Mouse (Mus musculus) heart, embryonic 15.5 days (tissue): Measurements from ENCODE around the gene Synj1. TPM values are rescaled to one million over a fixed set of nuclear protein-coding genes. Genes with fewer than 3 reads are reported as not detected.

Source experiments
- ATAC-seq: fragments of 200-750 bp; cut with Nextera tagmentation; replicated peaks from 2 replicates; pipeline ENCODE4 v1.8.0; 2017; ENCODE audit warnings: low read depth, moderate TSS enrichment; ENCODE audit not compliant: insufficient number of reproducible peaks, insufficient read depth, low FRiP score
- H3K27ac ChIP-seq: fragments of 300-500 bp; sonication (generic); 2 replicates; pipeline ENCODE4 v1.5.1; 2015; ENCODE audit warnings: mild to moderate bottlenecking, inconsistent platforms
- H3K27me3 ChIP-seq: fragments of 300-500 bp; sonication (generic); 2 replicates; pipeline ENCODE4 v1.6.1; 2015; ENCODE audit warnings: inconsistent platforms
- H3K36me3 ChIP-seq: fragments of 300-500 bp; sonication (generic); 2 replicates; pipeline ENCODE4 v1.6.1; 2015; ENCODE audit warnings: mild to moderate bottlenecking, inconsistent platforms
- H3K4me1 ChIP-seq: fragments of 300-500 bp; sonication (generic); replicated peaks from 2 replicates; pipeline ENCODE4 v1.6.1; 2015; ENCODE audit warnings: inconsistent platforms
- H3K4me2 ChIP-seq: fragments of 300-500 bp; sonication (generic); 2 replicates; pipeline ENCODE4 v1.6.1; 2015; ENCODE audit warnings: inconsistent platforms, mild to moderate bottlenecking, moderate library complexity
- H3K4me3 ChIP-seq: fragments of 300-500 bp; sonication (generic); 2 replicates; pipeline ENCODE4 v1.5.1; 2015; ENCODE audit warnings: mild to moderate bottlenecking, inconsistent platforms
- H3K9ac ChIP-seq: fragments of 300-500 bp; sonication (generic); 2 replicates; pipeline ENCODE4 v1.6.1; 2015; ENCODE audit warnings: mild to moderate bottlenecking, inconsistent platforms
- H3K9me3 ChIP-seq: fragments of 300-500 bp; sonication (generic); replicated peaks from 2 replicates; pipeline ENCODE4 v1.6.1; 2016; ENCODE audit warnings: inconsistent platforms
- WGBS: fragments of 180-500 bp; shearing (Covaris S2); methylation state at CpG from one replicate; pipeline ENCODE4 v1.1.7; 2015; ENCODE audit warnings: mixed read lengths; 5-methylcytosine and 5-hydroxymethylcytosine counted together
- polyA plus RNA-seq: library from polyadenylated mRNA; unstranded; fragments of >200 nt; fragmentation: Nextera tagmentation; extraction: Ambion mirVana; gene quantifications from 2 replicates; pipeline ENCODE4 v1.2.1, GENCODE M21; 2015

Synj1 gene
- polyA plus RNA-seq, 1 experiment from 2014 or later = 10.3 TPM

DNA sequence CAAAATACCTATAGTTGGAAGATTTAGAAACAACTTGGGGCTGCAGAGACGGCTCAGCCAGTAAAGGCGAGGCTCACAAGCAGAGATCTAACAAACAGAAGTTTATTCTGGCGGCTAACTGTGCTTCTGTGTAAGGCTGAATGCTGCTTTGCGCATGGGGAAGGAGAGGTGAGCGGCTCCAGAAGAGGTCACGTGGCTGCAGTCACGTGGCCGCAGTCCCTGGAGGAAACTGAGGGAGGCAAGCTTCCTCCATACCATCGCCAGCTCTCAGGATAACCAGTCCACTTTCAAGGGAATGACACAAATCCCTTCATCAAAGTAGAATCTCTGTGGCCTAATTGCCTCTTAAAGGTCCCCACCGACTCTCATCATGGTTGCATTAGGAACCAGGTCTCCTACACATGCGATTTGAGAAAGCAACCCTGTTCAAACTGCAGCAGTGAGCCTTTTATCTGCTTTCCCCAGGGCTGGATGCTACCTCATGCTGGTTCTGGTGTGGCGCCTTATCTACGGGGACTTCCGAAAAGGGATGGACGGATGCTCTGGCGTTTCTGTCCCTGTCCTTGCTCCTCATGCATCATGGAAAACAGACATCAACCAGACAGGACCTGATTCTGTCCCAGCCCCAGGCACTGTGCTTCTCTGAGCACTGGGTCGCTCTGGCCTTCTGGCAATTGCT lies 100.1 kb downstream of the Synj1 start:
- H3K9me3 ChIP-seq = no peaks in the 10 kb centered on the region
- H3K27ac ChIP-seq = no peak overlapping the region
- no peaks in the 10 kb centered on the region for H3K36me3 ChIP-seq
- no peak overlapping the region for H3K4me3 ChIP-seq
- WGBS = 61% methylated on average over 17 of the region's 17 CpGs
- H3K4me2 ChIP-seq = no peak overlapping the region
- H3K9ac ChIP-seq = no peak overlapping the region
- ATAC-seq = no peak
- H3K4me1 ChIP-seq = peaks cover 2% of the 10 kb centered on the region; the same call in 1 of the 2 replicates
- 0 out of 2 replicates have a peak, but pooled peaks cover 5% of the 10 kb centered on the region for H3K27me3 ChIP-seq

- 63% methylated on average over 7 of the region's 7 CpGs for WGBS
- Histone ChIP-seq H3K9me3 (no peaks in the 10 kb centered on the region), H3K27me3 (no peaks in the 10 kb centered on the region), H3K9ac (no peak overlapping the region), H3K4me2 (no peak overlapping the region), H3K4me1 (peaks cover 5% of the 10 kb centered on the region; the same call in 1 of the 2 replicates), H3K4me3 (no peak overlapping the region), H3K27ac (no peak overlapping the region), H3K36me3 (no peaks in the 10 kb centered on the region)
- no peak for ATAC-seq
Observed at GRCm38 (mm10) chr16:90907250-90907649, 103.9 kb downstream of the Synj1 start.

- WGBS = 39% methylated on average over 5 of the region's 5 CpGs
- H3K4me2 ChIP-seq = no peak overlapping the region
- no peaks in the 10 kb centered on the region for H3K9me3 ChIP-seq
- peaks cover 9% of the 10 kb centered on the region; the same call in 1 of the 2 replicates for H3K4me1 ChIP-seq
- H3K9ac ChIP-seq = no peak overlapping the region
- H3K27ac ChIP-seq = peak overlapping the region; percentile 37
- ATAC-seq = no peak
- H3K4me3 ChIP-seq = no peak overlapping the region
- no peaks in the 10 kb centered on the region for H3K27me3 ChIP-seq
- H3K36me3 ChIP-seq = no peaks in the 10 kb centered on the region
Observed at GRCm38 (mm10) chr16:90903300-90903699, 107.8 kb downstream of the Synj1 start.

GRCm38 (mm10) chr16:90901364-90901763 lies 109.7 kb downstream of the Synj1 start:
- H3K4me3 ChIP-seq = no peak overlapping the region
- 42% methylated on average over 4 of the region's 4 CpGs for WGBS
- H3K36me3 ChIP-seq = no peaks in the 10 kb centered on the region
- no peak overlapping the region for H3K4me2 ChIP-seq
- H3K4me1 ChIP-seq = peaks cover 9% of the 10 kb centered on the region; the same call in 1 of the 2 replicates
- peak; percentile 47; the same call in 1 of the 2 replicates for ATAC-seq
- no peak overlapping the region for H3K27ac ChIP-seq
- no peaks in the 10 kb centered on the region for H3K27me3 ChIP-seq
- H3K9me3 ChIP-seq = no peaks in the 10 kb centered on the region
- no peak overlapping the region for H3K9ac ChIP-seq

- 48% methylated on average over 12 of the region's 12 CpGs for WGBS
- H3K36me3 ChIP-seq = no peaks in the 10 kb centered on the region
- H3K4me2 ChIP-seq = no peak overlapping the region
- H3K9ac ChIP-seq = no peak overlapping the region
- no peak for ATAC-seq
- no peak overlapping the region for H3K27ac ChIP-seq
- no peak overlapping the region for H3K4me3 ChIP-seq
- no peaks in the 10 kb centered on the region for H3K27me3 ChIP-seq
- H3K9me3 ChIP-seq = no peaks in the 10 kb centered on the region
- peaks cover 9% of the 10 kb centered on the region; the same call in 1 of the 2 replicates for H3K4me1 ChIP-seq
Observed at GRCm38 (mm10) chr16:90899498-90899897, 111.6 kb downstream of the Synj1 start.

GRCm38 (mm10) chr16:90897651-90898050 lies 113.5 kb downstream of the Synj1 start:
- Histone ChIP-seq H3K9ac (no peak overlapping the region), H3K27ac (no peak overlapping the region), H3K4me1 (0 out of 2 replicates have a peak, but pooled peaks cover 10% of the 10 kb centered on the region), H3K36me3 (no peaks in the 10 kb centered on the region), H3K27me3 (no peaks in the 10 kb centered on the region), H3K4me3 (no peak overlapping the region), H3K9me3 (no peaks in the 10 kb centered on the region), H3K4me2 (no peak overlapping the region)
- WGBS = 72% methylated on average over 3 of the region's 3 CpGs
- ATAC-seq = no peak

DNA sequence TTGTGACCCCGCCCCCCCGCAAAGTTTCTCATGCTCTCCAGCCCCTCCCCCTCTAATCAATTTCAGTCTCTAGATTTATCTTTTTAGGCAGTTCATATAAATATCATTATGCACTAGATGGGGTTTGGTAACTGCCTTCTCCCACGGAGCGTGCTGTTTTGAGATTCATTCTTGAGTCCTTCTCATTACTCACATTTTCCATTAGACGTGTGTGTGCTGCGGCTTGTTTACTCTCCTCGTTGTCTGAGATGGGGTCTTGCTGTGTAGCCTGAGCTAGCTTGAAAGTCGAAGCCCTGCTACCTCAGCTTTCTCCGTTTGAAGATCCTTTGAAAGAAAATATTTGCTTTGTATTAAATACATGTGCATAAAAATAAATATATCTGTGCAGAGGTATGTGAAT lies 117.3 kb downstream of the Synj1 start:
- Histone ChIP-seq H3K4me2 (no peak overlapping the region), H3K36me3 (no peaks in the 10 kb centered on the region), H3K27ac (no peak overlapping the region), H3K4me1 (peaks cover 22% of the 10 kb centered on the region), H3K9me3 (no peaks in the 10 kb centered on the region), H3K27me3 (0 out of 2 replicates have a peak, but pooled peaks cover 3% of the 10 kb centered on the region), H3K4me3 (no peak overlapping the region), H3K9ac (no peak overlapping the region)
- 44% methylated on average over 9 of the region's 9 CpGs for WGBS
- no peak for ATAC-seq

DNA sequence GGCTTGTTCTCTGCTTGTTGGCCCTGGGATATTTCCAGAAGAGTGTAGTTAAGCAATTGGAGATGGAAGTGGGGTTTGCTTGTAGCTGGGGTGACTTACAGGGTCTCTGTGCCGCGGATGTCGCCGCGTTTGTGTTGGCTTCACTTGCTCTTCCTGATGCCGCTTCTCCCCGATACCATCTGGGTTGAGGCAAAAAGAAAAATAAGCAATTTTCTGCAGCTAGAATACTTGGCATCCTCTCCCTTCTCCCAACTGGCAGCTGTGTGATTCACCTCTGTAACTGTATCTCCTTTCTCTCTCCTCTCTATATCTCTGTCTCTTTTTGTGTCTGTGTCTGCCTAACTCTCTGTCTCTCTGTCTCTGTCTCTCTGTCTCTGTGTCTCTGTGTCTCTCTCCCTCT lies 118.1 kb downstream of the Synj1 start:
- Histone ChIP-seq H3K4me2 (no peak overlapping the region), H3K27me3 (0 out of 2 replicates have a peak, but pooled peaks cover 3% of the 10 kb centered on the region), H3K9me3 (no peaks in the 10 kb centered on the region), H3K36me3 (no peaks in the 10 kb centered on the region), H3K4me3 (no peak overlapping the region), H3K27ac (no peak overlapping the region), H3K4me1 (peaks cover 22% of the 10 kb centered on the region), H3K9ac (no peak overlapping the region)
- no peak for ATAC-seq
- WGBS = 68% methylated on average over 7 of the region's 7 CpGs

DNA sequence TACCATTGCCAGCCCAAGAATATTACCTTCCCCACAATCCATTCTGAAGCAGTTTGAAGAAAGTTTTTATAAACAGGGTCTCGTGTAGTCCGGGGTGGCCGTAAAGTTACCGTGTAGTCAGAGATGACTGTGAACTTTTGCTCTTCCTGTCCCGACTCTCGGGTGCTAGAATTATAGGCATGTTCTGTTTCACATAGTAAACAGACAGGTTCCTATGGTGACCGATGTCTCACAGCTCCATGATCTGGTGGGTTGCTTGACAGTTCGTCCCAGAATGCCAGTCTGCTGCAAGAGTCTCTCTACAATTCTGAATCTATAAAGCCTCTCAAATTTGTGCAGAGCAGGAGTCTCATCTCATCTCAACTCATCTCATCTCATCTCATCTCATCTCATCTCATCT lies 119.0 kb downstream of the Synj1 start:
- Histone ChIP-seq H3K4me1 (peaks cover 22% of the 10 kb centered on the region), H3K36me3 (no peaks in the 10 kb centered on the region), H3K4me3 (no peak overlapping the region), H3K9ac (no peak overlapping the region), H3K27me3 (0 out of 2 replicates have a peak, but pooled peaks cover 3% of the 10 kb centered on the region), H3K9me3 (no peaks in the 10 kb centered on the region), H3K27ac (peak overlapping the region; percentile 69; the same call in 1 of the 2 replicates), H3K4me2 (peak overlapping the region; percentile 23; the same call in 1 of the 2 replicates)
- 28% methylated on average over 8 of the region's 8 CpGs for WGBS
- ATAC-seq = no peak

DNA sequence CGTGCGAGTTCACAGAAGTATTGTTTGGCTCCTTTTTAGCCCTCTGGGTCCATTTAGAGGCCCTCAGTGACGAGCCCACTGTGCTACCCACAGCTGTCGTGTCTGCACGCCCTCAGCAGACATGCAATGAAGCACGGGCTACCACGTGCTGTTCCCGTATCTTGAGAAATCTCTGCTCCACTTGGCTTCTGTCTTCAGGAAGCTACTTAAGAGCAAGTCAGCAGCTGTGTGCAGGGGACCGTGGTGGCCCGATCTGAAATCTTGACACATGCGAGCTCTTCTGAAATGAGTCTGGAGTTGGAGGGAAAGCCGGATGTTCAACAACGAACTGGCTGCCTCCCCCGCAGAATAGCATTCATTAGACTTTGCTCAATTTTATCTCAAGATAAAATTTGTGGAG lies 119.5 kb downstream of the Synj1 start:
- ATAC-seq = no peak
- Histone ChIP-seq H3K36me3 (no peaks in the 10 kb centered on the region), H3K4me1 (peaks cover 22% of the 10 kb centered on the region), H3K4me3 (no peak overlapping the region; the same call in 1 of the 2 replicates), H3K9me3 (no peaks in the 10 kb centered on the region), H3K9ac (no peak overlapping the region), H3K27ac (peak overlapping the region; percentile 69), H3K4me2 (peak overlapping the region; percentile 23; the same call in 1 of the 2 replicates), H3K27me3 (0 out of 2 replicates have a peak, but pooled peaks cover 3% of the 10 kb centered on the region)
- WGBS = 39% methylated on average over 14 of the region's 14 CpGs

GRCm38 (mm10) chr16:90890683-90891082 lies 120.4 kb downstream of the Synj1 start:
- no peaks in the 10 kb centered on the region for H3K36me3 ChIP-seq
- no peak overlapping the region for H3K27ac ChIP-seq
- WGBS = 89% methylated on average over 9 of the region's 9 CpGs
- ATAC-seq = no peak
- 0 out of 2 replicates have a peak, but pooled peaks cover 3% of the 10 kb centered on the region for H3K27me3 ChIP-seq
- no peak overlapping the region for H3K4me3 ChIP-seq
- H3K4me1 ChIP-seq = peaks cover 31% of the 10 kb centered on the region
- H3K4me2 ChIP-seq = no peak overlapping the region
- H3K9me3 ChIP-seq = no peaks in the 10 kb centered on the region
- no peak overlapping the region for H3K9ac ChIP-seq
